Mouse (Mus musculus) heart, adult 10 weeks (tissue): ENCODE data around the gene Nars2. TPM values are rescaled to one million over a fixed set of nuclear protein-coding genes. Genes with fewer than 3 reads are reported as not detected.

Experiments used
- polyA plus RNA-seq: library from polyadenylated mRNA; stranded (reverse); fragments of 350-450 nt; fragmentation: Illumina TruSeq; extraction: RNeasy Lipid Tissue Mini Kit (QIAGEN cat#74804); gene quantifications from one replicate; pipeline ENCODE4 v1.2.3, GENCODE M21; 2014; ENCODE audit warnings: low read depth, low replicate concordance

Gene Nars2
- 12.8 TPM for polyA plus RNA-seq

DNA sequence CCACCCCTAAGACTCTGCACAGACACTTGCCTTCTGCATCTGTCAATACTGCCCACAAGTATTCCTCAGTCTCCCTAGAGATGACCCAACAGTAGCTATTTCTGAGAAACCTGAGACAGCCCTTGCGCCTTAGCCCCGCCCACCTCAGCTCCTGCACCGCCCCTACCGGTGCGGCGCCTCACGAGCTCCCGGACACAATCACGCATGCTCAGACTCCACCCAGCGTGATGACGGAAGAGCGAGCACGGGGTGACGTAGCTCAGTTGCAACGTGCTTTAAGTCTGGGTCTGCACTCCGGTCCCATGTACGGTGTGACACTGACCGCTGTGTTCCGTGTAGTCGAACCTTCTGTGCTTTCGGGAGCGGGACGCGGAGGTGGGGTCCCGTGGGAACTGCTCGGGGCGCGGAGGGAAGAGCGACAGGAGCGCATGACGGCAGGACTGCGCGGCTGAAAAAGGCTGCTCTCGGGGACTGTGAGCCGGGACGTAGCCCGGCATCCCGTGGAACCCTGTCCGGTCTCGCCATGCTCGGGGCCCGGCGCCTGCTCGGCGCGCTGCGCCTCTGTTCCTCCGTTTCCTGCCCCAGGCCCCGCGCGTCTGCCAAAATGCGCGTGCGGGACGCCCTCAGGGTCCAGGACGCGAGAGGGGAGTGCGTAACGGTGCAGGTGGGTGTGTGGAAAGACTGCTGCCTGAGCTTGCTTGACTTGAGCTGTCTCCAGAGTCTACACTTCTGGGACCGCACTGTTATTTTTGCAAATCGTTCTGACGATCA lies at the start of gene Nars2:
Nars2 (plus strand) TSS at position 225 of the 771 bp plus-strand sequence.

DNA sequence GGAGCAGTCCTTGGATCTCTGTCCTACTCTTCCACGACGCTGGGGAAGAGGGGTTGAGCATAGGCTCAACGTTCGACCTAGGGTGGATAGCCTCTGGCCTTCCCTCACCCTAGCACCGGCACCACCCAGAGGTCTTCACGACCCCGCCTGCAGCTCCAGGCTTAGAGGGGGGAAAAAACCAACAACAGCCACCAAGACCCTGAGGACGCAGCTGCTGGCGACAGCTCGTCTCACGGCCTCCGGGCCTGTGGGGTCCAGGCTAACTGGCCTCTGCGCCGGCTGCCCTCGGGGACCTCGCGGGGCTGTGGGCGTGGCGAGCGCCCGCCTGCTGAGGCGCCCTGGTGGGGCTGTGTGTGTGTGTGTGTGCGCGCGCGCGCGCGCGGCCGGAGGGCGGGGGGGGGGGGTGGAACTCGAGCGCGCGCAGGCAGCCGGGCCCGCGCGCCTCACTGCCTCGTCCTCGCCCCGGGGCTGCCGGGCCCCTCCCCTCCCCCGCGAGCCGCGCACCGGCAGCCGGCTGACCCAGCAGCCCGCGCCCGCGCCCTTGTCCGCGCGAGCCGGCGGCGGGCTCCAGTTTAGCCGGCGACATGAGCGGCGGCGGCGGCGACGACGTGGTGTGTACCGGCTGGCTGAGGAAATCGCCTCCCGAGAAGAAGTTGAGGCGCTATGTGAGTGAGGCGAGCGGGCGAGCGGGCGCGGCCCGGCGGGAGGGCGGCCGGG lies 130.1 kb downstream of the Nars2 start, which contains the start of gene Gab2:
Gab2 (plus strand) TSS at position 345 of the 717 bp plus-strand sequence.

Other genes starting within 250 kb of the Nars2 start
- gene Gab2, start 130.1 kb downstream of the Nars2 start, polyA plus RNA-seq = 12.6 TPM